Mouse (Mus musculus) adrenal gland, adult 10 weeks (tissue): ENCODE data around the gene Spop. TPM values are rescaled to one million over a fixed set of nuclear protein-coding genes. Genes with fewer than 3 reads are reported as not detected.

ENCODE experiments used
- polyA plus RNA-seq: library from polyadenylated mRNA; stranded (reverse); fragments of 350-450 nt; fragmentation: Illumina TruSeq; extraction: RNeasy Lipid Tissue Mini Kit (QIAGEN cat#74804); gene quantifications from one replicate; pipeline ENCODE4 v1.2.3, GENCODE M21; 2014; ENCODE audit warnings: low read depth, low replicate concordance

Gene Spop
- 280 TPM for polyA plus RNA-seq

GRCm38 (mm10) chr11:95413641-95414535 is at the start of gene Spop:
Gene Spop (plus strand): TSS chr11:95414080.

GRCm38 (mm10) chr11:95384319-95384972 is 29.4 kb upstream of the Spop start, which contains the start of gene Slc35b1:
Gene Slc35b1 (plus strand): TSS chr11:95384692.

GRCm38 (mm10) chr11:95514298-95514861 is 100.5 kb downstream of the Spop start, which contains the start of gene Nxph3:
Gene Nxph3 (minus strand): TSS chr11:95514570.

Other genes starting within 250 kb of the Spop start
- gene Tac4, start 152.6 kb upstream of the Spop start, polyA plus RNA-seq, result not detected
- 44.8 TPM for gene Kat7, start 103.8 kb upstream of the Spop start, polyA plus RNA-seq
- 2.0 TPM for gene Fam117a, start 77.1 kb upstream of the Spop start, polyA plus RNA-seq
- gene Slc35b1, start 29.4 kb upstream of the Spop start, polyA plus RNA-seq, result 48.8 TPM
- gene Nxph3, start 100.5 kb downstream of the Spop start, polyA plus RNA-seq, result not detected
- gene Ngfr, start 173.7 kb downstream of the Spop start, polyA plus RNA-seq, result 0.29 TPM